Mouse (Mus musculus): ENCODE results near the gene Gm6899. TPM values are rescaled to one million over a fixed set of nuclear protein-coding genes. Genes with fewer than 3 reads are reported as not detected.

Gm6899 gene
- polyA plus RNA-seq, 1 experiment from 2014 or later = not detected

Other genes with a start within 250 kb of the Gm6899 start
- gene Fancl, start 207.1 kb upstream of the Gm6899 start, polyA plus RNA-seq (2015; fragmentation: Nextera tagmentation; extraction: Ambion mirVana) = 27.1 and 28.2 TPM in 2 replicates
- gene Vrk2, start 758 bp downstream of the Gm6899 start, polyA plus RNA-seq (2015; fragmentation: Nextera tagmentation; extraction: Ambion mirVana) = 23.4 and 24.7 TPM in 2 replicates

Measured in embryonic facial prominence, embryonic 13.5 days (tissue).